Mouse (Mus musculus): ENCODE data around the gene Sfxn3.

Gene Sfxn3

DNA sequence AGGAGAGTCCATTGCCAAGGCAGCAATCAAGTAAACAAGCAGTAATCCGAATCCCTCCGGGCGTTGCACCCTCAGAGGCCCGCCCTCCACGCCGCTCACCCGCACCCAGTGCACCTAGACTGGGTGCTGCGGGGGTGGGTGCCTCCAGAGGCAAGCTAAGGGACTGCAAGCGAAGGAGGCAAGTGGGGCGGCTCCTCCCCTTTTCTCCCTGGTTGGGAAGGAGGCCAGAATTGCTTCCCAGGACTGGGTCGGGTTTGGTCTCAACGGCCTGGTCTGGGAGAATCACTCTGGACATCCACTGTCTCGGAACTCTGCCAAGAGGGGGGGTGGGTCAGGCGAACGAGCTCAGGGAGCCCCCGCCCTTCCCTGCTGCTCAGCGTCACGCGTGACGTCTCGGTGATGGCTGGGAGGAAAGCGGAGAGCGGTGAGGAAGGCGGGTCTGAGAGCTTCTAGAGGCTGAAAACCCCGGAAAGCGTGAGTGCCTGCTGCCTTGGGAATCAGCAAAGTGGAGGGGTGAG is at the start of gene Sfxn3:
Gene Sfxn3 (plus strand): TSS at position 87 of the 518 bp plus-strand sequence.
- DNase-seq (ENCODE audit: low read depth, low spot score) = peak; percentile 79

DNA sequence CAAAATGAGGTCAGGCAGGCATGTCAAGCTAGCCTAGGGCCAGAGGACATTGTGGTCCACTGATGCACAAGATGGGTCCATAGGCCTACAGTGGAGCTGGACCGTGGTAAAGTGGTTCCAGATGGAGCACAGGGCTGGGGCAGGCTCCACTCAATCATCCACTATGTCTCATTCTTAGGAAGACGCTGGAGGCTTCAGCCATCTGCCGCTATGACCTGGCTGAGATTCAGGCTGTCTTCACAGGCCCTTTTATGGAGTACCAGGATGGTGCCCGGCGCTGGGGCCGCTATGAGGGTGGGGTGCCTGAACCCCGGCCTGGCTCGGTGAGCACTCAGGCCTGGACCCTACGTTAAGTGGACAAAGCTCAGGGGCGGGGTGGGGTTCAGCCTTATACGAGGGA is 49.5 kb upstream of the Sfxn3 start:
- DNase-seq (ENCODE audit: low read depth, low spot score) = no peak

DNA sequence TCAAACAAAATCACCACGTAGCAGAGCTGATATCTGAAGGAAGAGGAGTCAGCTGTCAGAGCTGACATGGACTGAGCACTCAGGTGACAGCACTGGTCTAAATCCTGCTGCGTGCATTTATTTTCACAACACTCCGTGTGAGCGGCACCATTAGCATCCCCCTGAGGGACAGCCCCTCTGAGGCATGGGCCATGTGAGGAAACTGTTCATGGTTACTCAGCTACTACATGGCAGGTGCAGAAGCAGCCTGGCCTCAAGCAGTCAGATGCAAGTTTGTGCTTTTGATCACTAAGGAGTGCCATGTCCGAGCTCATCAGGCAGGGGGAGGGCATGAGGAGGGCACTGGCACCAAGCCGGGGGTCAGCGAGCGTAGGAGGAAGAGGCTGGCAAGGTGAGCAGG is 47.7 kb upstream of the Sfxn3 start:
- no peak for DNase-seq (ENCODE audit: low read depth, low spot score)

DNA sequence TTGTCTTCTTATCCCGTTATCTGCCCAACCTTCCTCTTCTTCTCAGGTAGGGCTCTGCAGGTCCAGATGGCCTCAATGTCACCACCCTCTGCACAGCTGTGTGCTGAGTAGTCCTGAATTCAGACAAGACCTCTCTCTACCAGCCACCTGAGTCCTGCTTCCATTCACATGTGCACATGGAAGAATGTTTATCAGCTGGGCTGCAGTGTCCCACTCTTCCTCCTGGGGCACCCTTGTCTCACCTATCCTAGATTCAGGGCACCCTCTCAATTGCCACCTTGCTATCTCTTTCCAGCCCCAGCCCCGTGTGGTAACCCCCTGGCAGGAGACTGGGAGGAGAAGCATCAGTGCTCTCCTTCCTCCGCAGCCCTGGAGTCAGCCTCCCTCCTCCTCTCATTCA is 45.0 kb upstream of the Sfxn3 start:
- no peak for DNase-seq (ENCODE audit: low read depth, low spot score)

DNA sequence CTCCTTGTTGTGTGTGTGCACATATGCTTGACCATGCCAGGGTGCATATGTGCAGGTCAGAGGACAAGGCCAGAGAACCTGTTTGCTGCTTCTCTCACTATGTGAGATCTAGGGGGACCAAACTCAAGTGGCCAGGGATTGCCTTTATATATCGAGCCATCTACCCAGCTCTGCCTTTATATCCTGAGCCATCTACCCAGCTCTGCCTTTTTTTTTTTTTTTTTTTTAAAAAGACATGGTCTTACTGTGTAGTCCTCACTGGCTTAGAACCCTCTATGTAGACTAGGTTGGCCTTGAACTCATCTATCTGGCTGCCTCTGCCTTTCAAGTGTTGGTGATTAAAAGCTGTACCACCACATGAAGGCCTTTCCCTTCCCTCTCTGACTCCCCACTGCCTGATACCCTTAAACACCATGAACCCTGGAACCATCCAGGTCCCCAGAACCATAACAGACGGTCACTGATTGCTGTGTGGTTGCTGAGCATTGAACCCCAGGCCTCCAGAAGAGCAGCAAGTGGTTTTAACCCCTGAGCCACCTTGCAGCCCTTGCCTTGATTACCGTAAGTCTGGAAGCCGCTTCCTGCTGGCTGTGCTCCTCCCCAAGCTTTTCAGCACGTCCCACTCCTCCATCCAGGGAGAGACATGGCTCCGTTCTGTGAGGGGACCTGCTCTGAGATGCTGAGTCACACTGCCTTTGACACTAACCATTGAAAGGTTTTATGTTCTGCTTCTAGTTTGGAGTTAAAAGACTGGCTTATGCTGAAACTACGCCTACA is 43.4 kb upstream of the Sfxn3 start:
- DNase-seq (ENCODE audit: low read depth, low spot score) = no peak

DNA sequence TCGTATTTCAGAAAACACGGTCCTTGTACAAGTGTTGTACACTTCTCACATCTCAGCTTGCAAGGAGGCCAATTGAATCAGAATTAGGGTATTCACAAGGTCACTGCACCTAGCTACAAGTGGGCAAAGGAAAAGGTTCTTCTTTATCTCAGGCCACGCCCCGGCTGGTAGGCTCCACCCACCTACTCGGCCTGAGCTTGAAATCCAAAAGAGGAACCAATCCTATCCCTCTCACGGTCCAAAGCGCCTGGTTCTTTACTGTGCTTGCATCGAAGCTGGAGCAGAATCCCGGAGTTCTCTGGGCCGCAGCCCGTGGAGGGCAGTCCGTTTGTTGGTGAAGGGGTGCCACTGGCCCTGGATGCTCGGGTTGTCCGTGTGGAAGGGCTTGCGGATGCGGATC is 41.9 kb upstream of the Sfxn3 start, which contains the start of gene Twnk:
Gene Twnk (plus strand): TSS at position 220 of the 400 bp plus-strand sequence.
- DNase-seq (ENCODE audit: low read depth, low spot score) = peak; percentile 78

DNA sequence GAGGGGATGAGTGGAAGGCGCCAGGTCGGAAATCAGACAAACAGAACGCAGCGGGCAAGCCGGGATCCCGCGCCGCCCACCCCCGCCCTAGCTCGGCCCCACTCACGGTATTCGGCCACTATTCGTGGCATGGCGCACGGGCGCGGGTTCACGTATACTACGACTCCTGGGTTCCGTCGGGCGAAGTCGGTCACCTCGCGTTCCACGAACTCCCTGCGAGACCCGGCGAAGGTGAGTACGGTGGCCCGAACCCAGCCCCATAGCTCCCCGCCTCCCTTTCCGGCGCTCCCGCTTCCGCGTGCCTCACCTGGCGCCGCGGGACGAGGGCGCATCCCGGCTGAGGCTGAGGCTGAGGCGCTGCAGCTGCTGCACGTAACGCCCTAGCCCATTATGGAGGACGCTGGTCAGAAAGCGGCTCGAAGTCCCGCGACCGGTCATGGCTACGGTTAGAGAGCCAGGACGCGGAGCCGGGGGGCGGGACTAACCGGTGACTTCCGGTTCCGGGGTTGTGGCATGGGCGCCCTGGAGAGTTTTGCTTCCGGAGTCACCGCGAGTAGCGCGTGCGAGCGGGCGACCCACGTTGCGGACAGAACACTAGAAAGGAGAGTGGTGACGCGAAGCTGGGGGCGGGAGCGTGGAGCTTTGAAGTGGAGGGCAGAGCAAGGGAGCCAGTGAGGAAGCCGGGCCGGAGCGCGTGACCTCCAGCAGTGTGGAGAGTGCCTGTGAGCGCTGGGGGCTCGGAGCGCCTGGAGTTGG is 41.2 kb upstream of the Sfxn3 start, which contains the start of gene Mrpl43:
Gene Mrpl43 (minus strand): TSS at position 486 of the 756 bp plus-strand sequence.
- peak; percentile 93 for DNase-seq (ENCODE audit: low read depth, low spot score)

DNA sequence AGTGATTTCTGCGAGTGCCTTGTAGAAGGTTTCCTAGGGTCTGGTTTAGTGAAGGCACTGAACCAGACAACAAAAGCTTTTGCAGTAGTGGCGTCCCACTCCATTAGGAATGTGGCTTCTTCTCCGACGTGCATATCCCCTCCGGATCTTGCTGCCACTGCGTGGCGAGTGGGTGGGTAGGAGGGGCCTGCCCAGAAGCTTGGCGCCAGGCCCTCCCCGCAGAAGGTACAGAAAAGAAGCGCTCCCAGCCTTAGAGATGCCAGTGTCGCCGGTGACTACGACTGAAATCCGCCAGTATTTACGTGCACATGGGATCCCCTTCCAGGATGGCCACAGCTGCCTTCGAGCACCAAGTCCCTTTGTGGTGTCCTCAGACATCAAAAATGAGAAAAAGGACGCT is 40.3 kb upstream of the Sfxn3 start:
- no peak for DNase-seq (ENCODE audit: low read depth, low spot score)

DNA sequence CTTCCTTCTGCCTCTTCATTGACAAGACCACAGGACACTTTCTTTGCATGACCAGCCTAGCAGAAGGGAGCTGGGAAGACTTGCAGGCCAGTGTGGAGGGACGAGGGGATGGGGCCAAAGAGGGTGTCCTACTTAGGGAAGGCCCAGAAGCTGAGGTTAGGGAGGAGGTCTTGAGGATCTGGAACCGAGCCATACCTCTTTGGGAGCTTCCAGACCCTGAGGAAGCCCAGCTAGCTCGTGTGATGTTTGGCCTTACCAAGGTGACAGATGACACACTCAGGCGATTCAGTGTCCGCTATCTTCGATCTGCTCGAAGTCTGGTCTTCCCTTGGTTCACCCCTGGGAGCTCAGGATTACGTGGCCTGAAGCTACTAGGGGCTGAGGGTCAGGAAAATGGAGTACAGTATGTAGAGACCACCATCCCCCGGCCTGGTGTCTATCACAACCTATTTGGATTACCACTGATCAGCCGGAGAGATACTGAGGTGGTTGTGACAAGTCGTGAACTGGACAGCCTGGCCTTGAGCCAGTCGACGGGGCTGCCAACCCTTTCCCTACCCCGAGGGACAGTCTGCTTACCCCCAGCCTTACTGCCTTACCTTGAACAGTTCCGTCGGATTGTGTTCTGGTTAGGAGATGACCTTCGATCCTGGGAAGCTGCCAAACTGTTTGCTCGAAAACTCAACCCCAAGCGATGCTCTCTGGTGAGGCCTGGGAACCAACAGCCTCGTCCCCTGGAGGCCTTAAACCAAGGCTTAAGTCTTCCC is 39.7 kb upstream of the Sfxn3 start:
- DNase-seq (ENCODE audit: low read depth, low spot score) = no peak

DNA sequence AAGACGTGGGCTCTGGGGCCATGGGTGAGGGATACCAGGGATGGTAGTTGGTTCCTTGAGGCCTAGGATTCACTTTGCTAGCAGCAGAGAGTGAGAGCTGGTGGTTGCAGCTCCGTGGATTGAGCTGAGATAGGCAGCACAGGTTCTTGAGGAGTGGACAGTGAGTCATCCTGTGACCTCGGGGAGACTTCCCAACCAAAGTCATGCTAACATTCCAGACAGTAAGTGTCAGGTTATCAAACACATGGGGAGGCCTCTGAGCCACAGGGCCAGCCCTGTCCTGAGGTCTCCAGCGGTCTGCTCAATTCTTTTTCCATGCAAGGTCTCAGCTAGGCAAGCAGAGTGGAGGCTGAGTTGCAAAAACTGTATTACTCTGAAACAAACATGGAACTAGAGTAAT is 36.7 kb upstream of the Sfxn3 start:
- no peak for DNase-seq (ENCODE audit: low read depth, low spot score)

DNA sequence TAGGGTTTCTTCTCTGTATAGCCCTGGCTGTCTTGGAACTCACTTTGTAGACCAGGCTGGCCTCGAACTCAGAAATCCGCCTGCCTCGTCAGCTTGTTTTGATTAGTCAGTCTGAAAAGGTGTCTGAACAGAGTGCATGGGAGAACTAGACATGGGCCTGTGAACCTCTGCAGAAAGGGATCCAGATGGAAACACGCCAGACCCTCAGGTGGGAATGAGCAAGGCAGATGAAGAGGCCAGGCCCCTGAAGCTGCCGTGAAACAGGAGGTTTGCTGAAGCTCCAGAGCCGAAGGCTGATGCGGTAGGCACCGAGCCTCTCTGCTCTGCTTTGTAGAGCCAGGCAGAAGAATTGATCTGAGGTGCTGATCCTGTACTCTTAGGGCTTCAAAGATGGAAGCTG is 35.1 kb upstream of the Sfxn3 start:
- DNase-seq (ENCODE audit: low read depth, low spot score) = no peak

DNA sequence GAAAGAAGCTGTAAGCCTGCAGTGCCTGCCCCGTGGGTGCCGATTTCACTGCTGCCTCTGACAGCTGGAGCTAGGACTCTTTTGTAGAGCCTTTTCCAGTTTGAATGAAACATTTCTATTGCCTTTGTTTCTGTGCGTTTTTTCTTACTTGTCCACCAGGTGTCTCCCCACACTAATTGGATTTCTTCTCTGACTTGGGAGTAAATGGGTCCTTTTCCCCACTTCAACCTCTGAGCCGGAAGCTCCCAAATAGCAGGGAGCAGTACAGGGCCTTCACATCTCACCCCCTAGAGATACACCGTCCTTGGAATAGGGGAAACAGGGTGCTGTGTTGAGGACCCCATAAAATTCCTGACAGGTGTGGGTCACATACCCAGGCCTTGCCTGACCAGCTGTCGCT is 34.7 kb upstream of the Sfxn3 start:
- peak; percentile 59 for DNase-seq (ENCODE audit: low read depth, low spot score)

DNA sequence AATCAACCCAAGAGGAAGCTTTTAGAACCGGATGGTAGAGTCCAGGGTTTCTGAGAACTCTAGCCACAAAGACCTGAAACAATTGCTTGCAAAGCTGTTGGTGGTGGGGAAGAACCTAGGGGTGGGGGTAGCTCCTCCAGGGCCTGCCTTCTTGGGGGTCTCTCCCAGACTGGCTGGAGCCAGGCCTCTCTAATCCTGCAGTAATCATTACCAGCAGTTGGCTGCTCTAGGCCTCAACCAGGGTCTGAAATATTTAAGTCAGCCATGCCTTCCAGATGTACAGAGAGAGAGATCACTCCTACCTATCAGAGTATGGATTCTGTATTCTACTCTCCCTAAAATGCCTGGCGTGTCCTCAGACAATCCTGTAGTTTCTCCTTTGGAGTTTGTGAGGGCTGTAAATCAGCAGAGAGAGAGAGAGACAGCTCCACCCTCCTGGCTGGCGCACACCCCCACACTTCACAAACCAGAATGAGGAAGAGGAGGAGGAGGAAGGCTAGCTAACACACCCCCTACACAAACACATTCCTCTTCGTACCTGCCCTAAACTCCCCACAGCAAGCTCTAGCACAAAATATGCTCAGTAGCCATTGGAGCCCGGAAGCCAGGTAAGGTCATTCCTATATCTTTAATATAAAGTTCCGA is 33.6 kb upstream of the Sfxn3 start:
- no peak for DNase-seq (ENCODE audit: low read depth, low spot score)

DNA sequence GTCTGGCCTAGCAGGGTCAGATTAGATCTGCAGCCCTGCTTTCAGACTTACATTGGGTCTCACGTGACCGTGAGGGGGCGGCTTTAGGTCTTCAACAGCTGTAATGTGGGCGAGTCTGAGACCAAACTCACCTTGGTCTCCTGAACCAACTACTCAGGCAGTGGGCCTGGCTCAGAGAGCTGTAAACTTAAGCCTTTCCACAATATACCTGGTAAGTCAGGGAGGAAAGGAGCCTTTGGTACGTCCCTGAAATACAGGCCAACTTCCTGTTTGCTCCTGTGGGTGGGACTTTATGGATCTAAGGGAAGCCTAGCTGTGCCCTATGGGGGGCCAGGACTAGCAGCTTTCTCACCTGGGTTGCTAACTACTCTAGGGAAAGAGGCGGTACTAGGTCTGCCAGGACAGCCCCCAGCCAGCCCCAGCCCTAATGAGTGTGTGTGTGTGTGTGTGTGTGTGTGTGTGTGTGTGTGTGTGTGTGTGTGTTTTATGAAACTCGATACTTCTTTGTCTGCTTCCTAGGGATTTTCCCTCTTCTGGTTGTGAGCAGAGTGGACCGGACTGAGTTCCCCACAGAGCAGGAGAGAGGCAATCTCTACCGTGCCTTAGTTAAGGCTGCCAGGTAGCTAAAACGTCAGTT is 32.9 kb upstream of the Sfxn3 start, which contains the start of gene Lzts2:
Gene Lzts2 (plus strand): TSS at position 80 of the 637 bp plus-strand sequence.
- peak; percentile 57 for DNase-seq (ENCODE audit: low read depth, low spot score)

DNA sequence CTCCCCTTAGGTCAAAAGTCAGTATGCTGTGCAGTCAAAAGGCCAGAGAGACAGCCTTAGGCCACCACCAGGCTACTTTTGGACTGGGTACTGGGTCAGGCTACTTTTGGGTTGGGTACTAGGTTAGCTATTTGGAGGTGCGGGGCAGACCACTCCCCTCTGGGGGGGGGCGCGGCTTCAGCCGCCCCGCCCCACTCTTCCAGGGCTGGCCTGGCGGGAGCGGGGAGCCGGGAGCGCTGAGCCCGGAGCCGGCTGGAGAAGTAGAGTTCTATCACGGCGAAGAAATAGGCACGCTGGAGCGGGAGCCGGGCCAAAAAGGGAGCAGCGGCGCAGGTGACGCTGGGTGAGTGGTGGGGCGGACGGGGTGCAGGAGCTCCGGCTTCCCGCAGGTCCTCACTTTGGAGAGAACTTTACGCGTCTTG is 32.3 kb upstream of the Sfxn3 start:
- no peak for DNase-seq (ENCODE audit: low read depth, low spot score)

DNA sequence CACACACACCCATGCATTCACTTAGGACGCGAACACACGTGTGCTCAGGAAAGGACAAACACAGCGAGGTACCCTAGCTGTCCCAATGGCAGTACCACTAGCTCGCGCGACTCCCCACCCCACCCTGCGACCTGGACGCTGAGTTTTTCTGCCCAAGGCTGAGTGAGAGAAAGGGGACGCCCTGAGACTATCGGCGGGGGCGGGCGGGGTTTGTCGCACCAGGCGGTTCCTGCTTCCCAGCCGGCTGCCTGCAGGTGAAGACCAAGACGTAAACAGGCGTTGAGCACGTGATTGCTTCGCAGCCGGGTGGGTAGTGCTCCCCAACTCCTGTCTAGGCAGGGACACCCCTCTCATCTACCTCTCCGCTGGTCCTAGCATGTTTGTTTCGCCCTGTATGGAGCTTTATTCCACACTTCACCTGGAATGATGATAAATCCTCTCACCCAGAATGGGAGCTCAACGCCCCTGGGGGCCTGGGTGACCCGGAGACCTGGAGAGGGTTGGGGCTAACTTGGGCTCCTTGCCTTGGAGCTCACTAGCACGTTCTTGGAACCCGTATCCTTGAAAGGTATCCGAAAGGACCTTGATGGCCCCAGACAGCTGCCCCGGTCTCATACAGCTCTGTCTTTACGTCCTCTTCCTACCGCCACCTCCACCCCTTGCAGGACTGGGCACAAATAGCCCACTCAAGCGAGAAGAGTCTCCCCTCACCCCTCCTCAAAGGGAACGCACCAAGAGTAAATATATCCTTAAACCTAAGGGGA is 31.6 kb upstream of the Sfxn3 start:
- peak; percentile 66 for DNase-seq (ENCODE audit: low read depth, low spot score)

DNA sequence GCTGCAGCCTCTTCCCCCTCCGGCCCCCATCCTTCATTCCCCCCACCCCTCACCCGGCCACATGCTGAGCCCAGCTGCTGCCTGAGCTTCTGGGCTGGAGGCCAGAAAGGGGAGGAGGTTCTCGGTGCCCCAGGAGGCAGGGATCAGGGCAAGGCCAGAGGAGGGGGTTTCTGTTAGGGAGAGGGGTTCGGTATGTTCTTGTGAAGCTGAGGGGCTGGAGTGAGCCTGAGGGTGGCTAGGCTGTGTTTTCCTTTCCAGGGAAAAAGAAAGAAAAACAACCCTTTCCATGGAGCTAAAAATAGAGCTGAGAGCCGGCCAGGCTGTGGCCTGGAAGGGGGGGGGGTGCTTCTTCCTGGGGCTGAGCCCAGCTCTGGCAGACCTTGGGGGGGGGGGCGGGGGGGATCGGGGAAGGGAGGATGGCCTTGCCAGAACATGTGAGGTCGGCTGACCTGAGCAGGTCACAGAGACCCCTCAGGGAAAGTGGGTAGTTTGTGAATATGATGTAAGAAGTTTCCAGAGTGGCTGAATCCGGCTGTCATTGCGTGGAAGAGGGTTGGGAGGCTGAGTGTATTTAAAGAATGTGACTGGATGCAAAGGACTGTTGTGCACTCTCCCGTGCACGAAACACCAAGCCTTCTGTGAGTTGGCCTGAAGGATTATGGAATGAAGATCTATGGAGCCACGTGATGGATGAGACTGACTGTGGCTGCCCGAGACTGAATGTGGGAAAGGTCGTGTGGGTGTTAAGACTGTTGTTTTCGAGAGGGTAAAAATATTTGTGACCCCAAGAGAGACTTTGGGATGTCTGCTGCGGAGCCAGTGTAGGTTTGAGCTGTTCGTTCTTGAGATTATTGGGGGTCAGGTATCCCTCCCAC is 30.7 kb upstream of the Sfxn3 start:
- DNase-seq (ENCODE audit: low read depth, low spot score) = no peak

DNA sequence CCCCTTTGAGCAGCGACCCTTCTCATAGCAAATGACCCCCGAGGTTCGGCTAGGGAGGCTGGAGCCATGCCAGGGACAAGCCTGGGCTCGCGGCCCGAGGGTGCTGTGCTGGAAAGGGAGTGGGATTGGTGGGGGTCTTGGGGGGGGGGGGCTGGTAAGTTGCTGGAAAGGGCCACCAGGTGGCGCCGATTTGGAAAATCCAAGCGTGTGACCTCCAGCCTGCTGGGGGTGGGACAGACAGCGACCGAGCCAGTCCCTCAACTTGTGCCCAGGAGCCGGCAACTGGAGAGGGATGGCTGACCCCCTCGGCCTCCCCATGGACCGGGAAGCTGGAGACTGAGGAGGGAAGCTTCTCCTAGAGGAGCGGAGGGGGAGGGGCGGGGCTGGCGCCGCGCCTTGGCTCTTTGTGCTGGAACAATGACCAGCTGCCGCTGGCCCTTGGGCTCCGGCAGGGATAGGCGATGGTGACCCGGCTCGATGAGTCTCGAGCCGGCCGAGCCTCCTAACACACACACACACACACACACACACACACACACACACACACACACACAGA is 30.0 kb upstream of the Sfxn3 start:
- DNase-seq (ENCODE audit: low read depth, low spot score) = no peak

DNA sequence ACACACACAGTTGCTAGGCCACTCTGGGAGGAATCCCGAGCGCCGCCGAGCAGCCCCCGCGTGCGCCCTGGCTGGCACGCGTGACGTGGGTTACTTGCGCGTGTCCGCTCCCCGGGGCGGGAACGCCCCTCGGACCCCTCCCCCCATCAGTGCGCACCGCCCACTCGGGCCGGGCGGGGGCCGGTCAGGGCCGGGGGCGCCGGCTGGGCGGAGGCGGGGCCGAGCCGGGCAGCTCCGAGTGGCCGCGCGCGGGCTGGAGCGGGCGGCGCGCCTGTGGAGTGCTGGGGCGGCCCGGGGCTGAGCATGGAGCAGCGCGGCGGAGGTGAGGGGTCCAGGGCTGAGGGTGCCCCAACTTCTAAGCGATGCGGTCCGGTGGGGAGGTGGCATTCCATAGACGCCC is 29.4 kb upstream of the Sfxn3 start:
- no peak for DNase-seq (ENCODE audit: low read depth, low spot score)

Data from ES-CJ7 (cell line).